Mouse (Mus musculus) kidney, embryonic 15.5 days (tissue): Measurements from ENCODE around the gene Spaca4. TPM values are rescaled to one million over a fixed set of nuclear protein-coding genes. Genes with fewer than 3 reads are reported as not detected.

Experiments used
- ATAC-seq: fragments of 200-750 bp; cut with Nextera tagmentation; replicated peaks from 2 replicates; pipeline ENCODE4 v1.8.0; 2017; ENCODE audit warnings: moderate TSS enrichment; ENCODE audit not compliant: low FRiP score
- H3K27ac ChIP-seq: fragments of 300-500 bp; sonication (generic); 2 replicates; pipeline ENCODE4 v1.5.1; 2015; ENCODE audit warnings: mild to moderate bottlenecking, inconsistent platforms
- H3K27me3 ChIP-seq: fragments of 300-500 bp; sonication (generic); 2 replicates; pipeline ENCODE4 v1.6.1; 2015; ENCODE audit warnings: inconsistent platforms
- H3K36me3 ChIP-seq: fragments of 300-500 bp; sonication (generic); 2 replicates; pipeline ENCODE4 v1.6.1; 2015; ENCODE audit warnings: inconsistent platforms
- H3K4me1 ChIP-seq: fragments of 300-500 bp; sonication (generic); 2 replicates; pipeline ENCODE4 v1.6.1; 2015; ENCODE audit warnings: inconsistent platforms
- H3K4me2 ChIP-seq: fragments of 300-500 bp; sonication (generic); 2 replicates; pipeline ENCODE4 v1.6.1; 2015; ENCODE audit warnings: moderate library complexity, mild to moderate bottlenecking, inconsistent platforms
- H3K4me3 ChIP-seq: fragments of 300-500 bp; sonication (generic); replicated peaks from 2 replicates; pipeline ENCODE4 v1.5.1; 2015; ENCODE audit warnings: mild to moderate bottlenecking, inconsistent platforms
- H3K9ac ChIP-seq: fragments of 300-500 bp; sonication (generic); 2 replicates; pipeline ENCODE4 v1.6.1; 2015; ENCODE audit warnings: mild to moderate bottlenecking, inconsistent platforms
- H3K9me3 ChIP-seq: fragments of 300-500 bp; sonication (generic); replicated peaks from 2 replicates; pipeline ENCODE4 v1.6.1; 2016; ENCODE audit warnings: inconsistent platforms
- WGBS: fragments of 180-500 bp; shearing (Covaris S2); methylation state at CpG from one replicate; pipeline ENCODE4 v1.1.7; 2015; ENCODE audit warnings: mixed read lengths; 5-methylcytosine and 5-hydroxymethylcytosine counted together
- polyA plus RNA-seq: library from polyadenylated mRNA; unstranded; fragments of >200 nt; fragmentation: Nextera tagmentation; extraction: Ambion mirVana; gene quantifications from 2 replicates; pipeline ENCODE4 v1.2.1, GENCODE M21; 2015

Gene Spaca4
- polyA plus RNA-seq, 1 experiment from 2014 or later: not detected

GRCm38 (mm10) chr7:45748110-45748509, 22.5 kb upstream of the Spaca4 start:
- ATAC-seq: no peak
- Histone ChIP-seq H3K4me1 (peaks cover 19% of the 10 kb centered on the region), H3K9ac (no peak overlapping the region), H3K4me2 (no peak overlapping the region), H3K4me3 (no peak overlapping the region), H3K27ac (no peak overlapping the region), H3K9me3 (no peaks in the 10 kb centered on the region; the same call in 1 of the 2 replicates), H3K36me3 (no peaks in the 10 kb centered on the region), H3K27me3 (no peaks in the 10 kb centered on the region)
- 56% methylated on average over 7 of the region's 7 CpGs for whole genome bisulfite sequencing

- Histone ChIP-seq H3K4me1 (peaks cover 16% of the 10 kb centered on the region), H3K4me3 (no peak overlapping the region), H3K27me3 (no peaks in the 10 kb centered on the region), H3K27ac (no peak overlapping the region), H3K36me3 (no peaks in the 10 kb centered on the region), H3K9me3 (no peaks in the 10 kb centered on the region; the same call in 1 of the 2 replicates), H3K9ac (no peak overlapping the region), H3K4me2 (no peak overlapping the region)
- 91% methylated on average over 5 of the region's 5 CpGs for WGBS
- ATAC-seq: no peak
Observed at GRCm38 (mm10) chr7:45747450-45747849, 21.8 kb upstream of the Spaca4 start.

GRCm38 (mm10) chr7:45746518-45746917, 20.9 kb upstream of the Spaca4 start:
- Histone ChIP-seq H3K4me2 (no peak overlapping the region), H3K27me3 (no peaks in the 10 kb centered on the region), H3K4me1 (peaks cover 25% of the 10 kb centered on the region), H3K36me3 (no peaks in the 10 kb centered on the region), H3K27ac (no peak overlapping the region), H3K9ac (no peak overlapping the region), H3K4me3 (no peak overlapping the region), H3K9me3 (no peaks in the 10 kb centered on the region; the same call in 1 of the 2 replicates)
- no peak for ATAC-seq
- WGBS: 63% methylated on average over 6 of the region's 6 CpGs

- Histone ChIP-seq H3K36me3 (no peaks in the 10 kb centered on the region), H3K4me1 (peaks cover 19% of the 10 kb centered on the region), H3K27ac (no peak overlapping the region), H3K4me3 (no peak overlapping the region), H3K4me2 (no peak overlapping the region), H3K27me3 (no peaks in the 10 kb centered on the region), H3K9ac (no peak overlapping the region), H3K9me3 (no peaks in the 10 kb centered on the region; the same call in 1 of the 2 replicates)
- ATAC-seq: peak; percentile 52; the same call in 1 of the 2 replicates
- WGBS: 28% methylated on average over 2 of the region's 2 CpGs
Observed at GRCm38 (mm10) chr7:45744387-45744786, 18.8 kb upstream of the Spaca4 start.

- Histone ChIP-seq H3K9ac (no peak overlapping the region), H3K27ac (no peak overlapping the region), H3K9me3 (no peaks in the 10 kb centered on the region; the same call in 1 of the 2 replicates), H3K27me3 (no peaks in the 10 kb centered on the region), H3K4me1 (peaks cover 10% of the 10 kb centered on the region), H3K4me2 (peak overlapping the region; percentile 54), H3K4me3 (peak overlapping the region; percentile 38), H3K36me3 (no peaks in the 10 kb centered on the region)
- WGBS: 36% methylated on average over 19 of the region's 19 CpGs
- no peak for ATAC-seq
Observed at GRCm38 (mm10) chr7:45742338-45742737, 16.7 kb upstream of the Spaca4 start.

- Histone ChIP-seq H3K27ac (no peak overlapping the region), H3K4me3 (peak overlapping the region; percentile 38)
Observed at GRCm38 (mm10) chr7:45741777-45742176, 16.2 kb upstream of the Spaca4 start.

GRCm38 (mm10) chr7:45741308-45741707, 15.7 kb upstream of the Spaca4 start:
- Histone ChIP-seq H3K9me3 (no peaks in the 10 kb centered on the region), H3K27me3 (no peaks in the 10 kb centered on the region), H3K36me3 (no peaks in the 10 kb centered on the region), H3K27ac (no peak overlapping the region), H3K4me3 (no peak overlapping the region), H3K4me1 (peaks cover 10% of the 10 kb centered on the region), H3K9ac (no peak overlapping the region), H3K4me2 (0 out of 2 replicates have a peak overlapping the region, but pooled peaks have one; percentile 54)
- WGBS: 85% methylated on average over 12 of the region's 12 CpGs
- ATAC-seq: no peak

More at GRCm38 (mm10) chr7:45741777-45742176, 16.2 kb upstream of the Spaca4 start:
- no peaks in the 10 kb centered on the region for H3K27me3 ChIP-seq
- H3K36me3 ChIP-seq: no peaks in the 10 kb centered on the region
- 37% methylated on average over 11 of the region's 11 CpGs for WGBS
- H3K4me2 ChIP-seq: peak overlapping the region; percentile 54
- H3K9me3 ChIP-seq: no peaks in the 10 kb centered on the region; the same call in 1 of the 2 replicates
- no peak for ATAC-seq
- H3K4me1 ChIP-seq: peaks cover 10% of the 10 kb centered on the region
- no peak overlapping the region for H3K9ac ChIP-seq

- Histone ChIP-seq H3K27me3 (no peaks in the 10 kb centered on the region), H3K9me3 (no peaks in the 10 kb centered on the region), H3K4me1 (peaks cover 10% of the 10 kb centered on the region), H3K27ac (no peak overlapping the region), H3K4me3 (no peak overlapping the region), H3K36me3 (no peaks in the 10 kb centered on the region), H3K9ac (no peak overlapping the region), H3K4me2 (no peak overlapping the region)
- 68% methylated on average over 10 of the region's 10 CpGs for WGBS
- no peak for ATAC-seq
Observed at GRCm38 (mm10) chr7:45739820-45740219, 14.2 kb upstream of the Spaca4 start.

- Histone ChIP-seq H3K4me1 (peaks cover 10% of the 10 kb centered on the region), H3K27me3 (no peaks in the 10 kb centered on the region), H3K27ac (no peak overlapping the region), H3K4me2 (no peak overlapping the region), H3K9me3 (no peaks in the 10 kb centered on the region), H3K4me3 (no peak overlapping the region), H3K36me3 (no peaks in the 10 kb centered on the region), H3K9ac (no peak overlapping the region)
- peak; percentile 76 for ATAC-seq
- WGBS: 6% methylated on average over 9 of the region's 9 CpGs
Observed at GRCm38 (mm10) chr7:45739162-45739763, 13.7 kb upstream of the Spaca4 start.

GRCm38 (mm10) chr7:45733477-45733876, 7.9 kb upstream of the Spaca4 start:
- H3K4me2 ChIP-seq: no peak overlapping the region
- no peak overlapping the region for H3K27ac ChIP-seq
- 71% methylated on average over 5 of the region's 5 CpGs for WGBS
- no peak overlapping the region for H3K4me3 ChIP-seq
- H3K27me3 ChIP-seq: no peaks in the 10 kb centered on the region
- no peak overlapping the region for H3K9ac ChIP-seq
- no peaks in the 10 kb centered on the region for H3K9me3 ChIP-seq
- ATAC-seq: no peak
- peaks cover 11% of the 10 kb centered on the region for H3K36me3 ChIP-seq
- H3K4me1 ChIP-seq: peaks cover 11% of the 10 kb centered on the region

- Histone ChIP-seq H3K36me3 (peaks cover 34% of the 10 kb centered on the region), H3K4me3 (no peak overlapping the region), H3K27ac (peak overlapping the region; percentile 64), H3K4me2 (no peak overlapping the region), H3K27me3 (no peaks in the 10 kb centered on the region), H3K9ac (no peak overlapping the region), H3K9me3 (no peaks in the 10 kb centered on the region), H3K4me1 (peaks cover 11% of the 10 kb centered on the region)
- peak; percentile 68 for ATAC-seq
- 18% methylated on average over 16 of the region's 16 CpGs for WGBS
Observed at GRCm38 (mm10) chr7:45730727-45731431, 5.3 kb upstream of the Spaca4 start.

GRCm38 (mm10) chr7:45727625-45728024, 2.0 kb upstream of the Spaca4 start:
- Histone ChIP-seq H3K36me3 (peaks cover 66% of the 10 kb centered on the region), H3K9me3 (no peaks in the 10 kb centered on the region), H3K4me1 (peaks cover 11% of the 10 kb centered on the region), H3K4me2 (no peak overlapping the region), H3K9ac (no peak overlapping the region), H3K4me3 (no peak overlapping the region), H3K27me3 (no peaks in the 10 kb centered on the region), H3K27ac (no peak overlapping the region)
- WGBS: 88% methylated on average over 3 of the region's 3 CpGs
- ATAC-seq: no peak
